Mouse (Mus musculus): ENCODE data around the gene Ddx51.

The Ddx51 gene

DNA sequence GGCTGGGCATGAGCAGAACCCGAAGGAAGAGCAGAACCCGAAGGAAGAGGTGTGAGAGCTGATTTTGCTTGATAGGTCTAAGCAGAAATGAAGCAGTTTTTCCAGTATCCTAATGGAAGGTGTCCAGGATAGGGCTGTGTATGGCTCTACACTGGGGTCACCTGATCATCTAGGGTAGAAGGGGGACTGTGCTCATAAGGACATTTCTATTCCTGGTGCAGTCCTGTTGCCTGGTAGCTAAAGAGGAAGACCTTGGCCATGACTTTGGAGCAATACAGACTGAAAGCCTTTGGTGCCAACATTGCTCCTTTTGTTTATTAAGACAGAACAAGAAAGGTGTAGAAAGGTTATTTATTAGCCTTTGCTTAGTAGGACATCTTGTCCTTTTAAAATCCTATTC, 10.8 kb downstream of the Ddx51 start:
- no peak for DNase-seq (ENCODE audit: low spot score in 2 of 2)

DNA sequence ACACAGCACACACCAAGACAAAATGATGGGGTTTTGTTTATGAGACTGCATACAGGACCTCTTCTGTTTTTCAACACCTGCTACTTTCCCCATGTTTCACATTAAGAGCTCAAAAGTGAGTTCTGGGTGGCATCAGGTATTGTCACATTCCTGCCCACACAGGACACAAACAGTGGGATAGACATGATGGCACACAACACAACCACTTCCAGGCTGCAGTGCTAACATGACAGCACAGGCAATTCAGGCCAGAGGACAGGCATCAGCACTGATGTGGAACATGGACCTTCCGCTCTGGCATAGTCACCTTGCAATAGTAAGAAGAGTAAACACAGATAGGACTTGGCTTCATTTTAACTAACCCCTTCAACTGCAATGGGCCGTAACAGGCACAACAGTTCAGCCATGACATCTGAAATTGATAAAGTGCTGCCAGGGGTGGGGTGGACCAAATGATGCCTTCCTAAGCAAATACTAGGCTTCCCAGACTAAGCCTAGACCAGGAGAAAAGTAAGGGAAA, 11.6 kb downstream of the Ddx51 start:
- no peak for DNase-seq (ENCODE audit: low spot score in 2 of 2)

DNA sequence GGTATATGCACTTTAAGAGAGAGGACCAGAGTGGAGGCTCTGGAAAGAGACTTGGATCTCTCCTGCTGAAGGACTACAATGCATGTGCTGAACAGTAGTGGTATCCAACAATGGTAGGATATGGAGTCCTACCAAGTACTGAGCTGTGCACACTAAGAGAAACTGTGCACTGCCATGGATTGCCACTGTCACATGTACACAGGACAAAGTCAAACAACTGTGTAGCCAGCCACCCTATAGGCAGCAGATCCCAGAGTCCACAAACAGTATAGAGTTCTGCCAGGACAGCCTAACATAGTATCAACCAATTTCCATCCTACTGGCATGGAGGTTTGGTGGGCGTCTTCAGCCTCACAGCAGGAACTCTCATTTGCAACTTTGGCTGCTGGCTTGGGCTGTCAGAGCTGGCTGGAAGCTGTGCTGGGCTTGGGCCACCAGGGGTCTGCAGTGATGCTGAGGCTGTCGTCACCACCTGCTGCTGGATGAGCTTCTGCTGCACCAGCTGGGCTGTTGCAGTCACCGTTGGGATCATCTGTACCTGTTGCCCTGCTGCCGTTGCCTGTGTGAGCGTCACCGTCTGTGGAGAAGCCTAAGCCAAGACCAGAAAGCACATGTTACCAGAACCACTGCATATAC, 12.4 kb downstream of the Ddx51 start:
- no peak for DNase-seq (ENCODE audit: low spot score in 2 of 2)

DNA sequence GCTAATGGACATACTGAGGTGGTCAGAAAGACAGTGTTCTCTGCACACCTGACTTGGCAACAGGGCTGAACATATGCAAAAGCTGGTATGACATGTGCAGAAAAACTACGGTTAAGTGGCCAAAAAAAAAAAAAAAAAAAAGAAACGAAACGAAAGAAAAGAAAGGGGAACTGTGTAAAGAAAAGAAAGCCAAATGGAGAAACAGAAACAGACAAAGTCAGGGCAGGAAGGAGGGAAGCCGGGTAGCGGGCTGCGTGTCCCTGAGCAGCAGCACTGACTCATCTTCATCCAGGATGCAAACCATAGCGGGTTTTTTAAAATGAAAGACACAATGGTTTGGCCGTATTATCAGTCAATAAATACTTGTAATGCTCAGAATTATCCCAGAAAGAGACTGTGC, 28.8 kb downstream of the Ddx51 start:
- no peak for DNase-seq (ENCODE audit: low spot score in 2 of 2)

DNA sequence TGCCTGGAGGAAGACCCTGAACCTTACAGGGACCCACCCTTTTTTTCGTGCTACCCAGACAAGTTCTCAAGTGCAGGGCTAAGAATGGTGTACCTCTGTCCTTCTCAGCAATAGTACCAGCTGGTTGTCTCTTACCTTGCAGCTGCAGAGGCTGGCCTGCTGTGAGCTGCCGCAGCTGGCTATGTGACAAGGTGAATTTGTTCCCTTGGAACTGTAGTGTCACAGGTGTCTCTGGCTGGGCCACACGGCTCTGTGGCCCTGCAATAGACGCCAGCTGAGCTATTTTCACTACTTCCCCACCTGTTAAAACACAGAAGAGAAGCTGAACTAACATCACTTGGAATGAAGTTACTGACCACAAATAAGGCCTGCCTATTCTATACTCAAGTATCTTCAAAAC, 45.4 kb downstream of the Ddx51 start:
- no peak for DNase-seq (ENCODE audit: low spot score in 2 of 2)

DNA sequence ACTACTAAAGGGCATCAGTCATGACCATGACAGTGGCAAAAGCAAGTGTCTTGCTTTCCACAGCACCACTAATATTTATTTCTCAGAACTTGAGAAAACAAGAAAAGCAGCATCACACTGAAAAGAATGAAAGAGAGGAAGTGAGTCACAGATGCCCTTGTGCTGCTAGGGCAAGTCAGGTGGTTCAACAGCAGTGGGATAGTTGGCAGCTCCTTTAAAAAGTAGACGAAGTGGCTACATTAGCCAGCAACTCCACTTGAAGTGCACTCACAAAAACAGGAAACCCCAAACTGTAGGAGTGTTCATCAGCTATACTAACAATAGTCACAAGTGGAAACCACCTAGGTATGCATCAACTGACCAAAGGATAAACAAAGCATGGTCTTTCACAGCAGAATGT, 50.8 kb downstream of the Ddx51 start:
- no peak for DNase-seq (ENCODE audit: low spot score in 2 of 2)

DNA sequence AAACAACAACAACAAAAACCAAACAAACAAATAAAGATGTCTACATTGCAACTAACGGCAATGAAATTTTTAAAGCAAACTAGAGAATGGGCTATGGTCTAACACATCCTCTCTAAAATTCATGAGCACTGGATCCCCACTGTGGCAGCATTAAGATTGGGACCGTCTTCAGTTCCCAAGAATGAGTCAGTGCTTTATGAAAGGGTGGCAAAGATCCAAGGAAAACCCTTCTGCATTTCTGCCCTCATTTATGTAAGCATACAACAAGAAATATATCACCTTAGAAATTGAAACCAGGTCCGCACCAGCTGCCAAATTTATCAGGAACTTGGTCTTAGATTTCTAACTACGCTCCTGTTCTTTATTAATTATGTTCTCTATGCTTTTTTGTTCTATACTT, 56.0 kb downstream of the Ddx51 start:
- DNase-seq (ENCODE audit: low spot score in 2 of 2): no peak
